Mouse (Mus musculus): Measurements from ENCODE around the gene Bcam. TPM values are rescaled to one million over a fixed set of nuclear protein-coding genes. Genes with fewer than 3 reads are reported as not detected.
A peak's percentile ranks its signal among the peaks of the same experiment; 100 is the strongest.

Bcam gene
- polyA plus RNA-seq, 1 experiment = 29.3 TPM

DNA sequence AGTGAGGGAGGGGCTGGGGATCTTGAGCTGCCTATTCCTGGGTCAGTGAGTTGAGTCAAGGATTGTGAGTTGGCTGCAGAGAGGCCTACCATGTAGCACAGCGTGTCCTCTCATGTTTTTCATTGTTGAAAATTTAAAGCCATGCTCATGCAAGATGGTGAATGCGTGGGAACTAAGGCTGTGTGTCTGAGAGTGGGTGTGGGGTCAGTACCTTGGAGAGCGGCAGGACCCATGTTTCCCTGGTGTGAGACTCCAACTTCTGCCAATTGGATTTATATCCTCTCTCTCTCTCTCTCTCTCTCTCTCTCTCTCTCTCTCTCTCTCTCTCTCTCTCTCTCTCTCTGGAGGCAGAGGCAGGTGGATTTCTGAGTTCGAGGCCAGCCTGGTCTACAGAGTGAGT, 44.3 kb downstream of the Bcam start:
- H3K27me3 ChIP-seq (ENCODE audit: control insufficient read depth, insufficient read depth, insufficient read length) = no peaks in the 10 kb centered on the region
- no peaks in the 10 kb centered on the region for H3K36me3 ChIP-seq (ENCODE audit: control insufficient read depth, insufficient read depth)
- no peaks in the 10 kb centered on the region for H3K79me2 ChIP-seq (ENCODE audit: control insufficient read depth, insufficient read depth)
- no peak overlapping the region for H3K4me2 ChIP-seq (ENCODE audit: low read depth)
- no peak overlapping the region for H3ac ChIP-seq (ENCODE audit: control insufficient read depth, insufficient read length)
- no peak overlapping the region for H3K4me3 ChIP-seq
- TF ChIP-seq REST (IDR thresholded peaks at IDR 0.05; ENCODE audit: insufficient read depth, insufficient read length) (peak; percentile 71), TCF3 (IDR thresholded peaks at IDR 0.05; ENCODE audit: insufficient read length, low read depth) (no peak), MYOG (IDR thresholded peaks at IDR 0.05; ENCODE audit: control insufficient read depth in 1 of 3, insufficient read depth in 1 of 3, insufficient read length in 2 of 3, low read depth in 2 of 3) (no peak), CEBPB (IDR thresholded peaks at IDR 0.05; ENCODE audit: insufficient read depth, poor library complexity, severe bottlenecking) (no peak), SRF (IDR thresholded peaks at IDR 0.05; ENCODE audit: control insufficient read depth, insufficient read length, low read depth) (no peak), MYOD1 (IDR thresholded peaks at IDR 0.05; ENCODE audit: control insufficient read depth in 1 of 3, insufficient read length in 2 of 3, low read depth in 2 of 3) (no peak), MAX (IDR thresholded peaks at IDR 0.05; ENCODE audit: low read depth) (no peak)

DNA sequence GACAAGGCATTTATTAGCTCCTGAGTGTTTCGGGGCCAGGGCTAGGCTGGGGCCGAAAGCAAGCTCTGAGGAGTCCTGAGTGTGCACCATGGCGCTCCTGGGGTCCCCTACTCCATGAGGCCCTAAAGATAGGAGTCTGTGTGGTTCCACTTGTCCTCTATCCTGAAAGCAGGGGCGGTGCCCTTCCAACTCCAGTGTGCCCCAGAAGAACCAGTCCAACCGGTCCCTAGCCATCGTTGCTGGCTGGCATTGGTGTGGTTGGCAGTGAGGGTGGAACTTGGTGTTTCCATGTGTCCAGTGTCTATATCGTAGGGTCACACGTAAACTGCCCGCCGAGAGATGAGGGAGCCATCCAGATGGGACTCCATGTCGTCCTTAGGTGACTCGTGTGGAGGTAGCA, 46.6 kb downstream of the Bcam start:
- H3K27me3 ChIP-seq (ENCODE audit: control insufficient read depth, insufficient read depth, insufficient read length) = no peaks in the 10 kb centered on the region
- no peak for TF ChIP-seq CEBPB (IDR thresholded peaks at IDR 0.05; ENCODE audit: insufficient read depth, poor library complexity, severe bottlenecking)
- TF ChIP-seq E2F4 (IDR thresholded peaks at IDR 0.05; ENCODE audit: insufficient read depth) = no peak
- no peak for TF ChIP-seq MAX (IDR thresholded peaks at IDR 0.05; ENCODE audit: low read depth)
- TF ChIP-seq REST (IDR thresholded peaks at IDR 0.05; ENCODE audit: insufficient read depth, insufficient read length) = no peak
- TF ChIP-seq SRF (IDR thresholded peaks at IDR 0.05; ENCODE audit: control insufficient read depth, insufficient read length, low read depth) = no peak
- TF ChIP-seq MYOG (IDR thresholded peaks at IDR 0.05; ENCODE audit: control insufficient read depth in 1 of 3, insufficient read depth in 1 of 3, insufficient read length in 2 of 3, low read depth in 2 of 3) = no peak
- no peak for TF ChIP-seq POLR2AphosphoS2 (IDR thresholded peaks at IDR 0.05; ENCODE audit: insufficient read length, low read depth)
- no peak for TF ChIP-seq POLR2A (IDR thresholded peaks at IDR 0.05; ENCODE audit: insufficient read length, low read depth)
- no peak for TF ChIP-seq TCF12 (IDR thresholded peaks at IDR 0.05; ENCODE audit: insufficient read depth, poor library complexity, severe bottlenecking)
- no peak for TF ChIP-seq TCF3 (IDR thresholded peaks at IDR 0.05; ENCODE audit: insufficient read length, low read depth)
- no peak for TF ChIP-seq MYOD1 (IDR thresholded peaks at IDR 0.05; ENCODE audit: control insufficient read depth in 1 of 3, insufficient read length in 2 of 3, low read depth in 2 of 3)
- TF ChIP-seq USF1 (IDR thresholded peaks at IDR 0.05; ENCODE audit: low read depth) = no peak

DNA sequence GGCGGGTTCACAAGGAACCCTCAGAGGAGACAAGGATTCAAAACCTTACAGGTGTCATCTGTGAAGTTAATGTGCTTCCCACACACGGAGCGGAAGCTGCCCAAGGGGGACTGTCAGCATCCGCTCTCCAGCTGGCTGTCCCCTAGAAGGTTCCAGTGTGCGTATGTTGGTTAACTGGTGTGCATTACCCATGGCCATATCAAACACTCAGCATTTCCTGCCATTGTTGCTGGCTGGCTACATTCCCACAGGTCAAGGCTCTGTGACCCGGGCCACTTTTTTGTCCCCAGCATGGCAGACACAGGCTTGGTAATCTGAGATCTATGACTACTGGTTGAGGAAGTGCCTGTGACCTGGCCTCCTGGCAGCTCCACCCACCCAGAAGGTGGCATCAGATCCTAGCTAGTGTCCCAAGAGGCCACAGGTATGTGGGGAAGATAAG, 48.0 kb downstream of the Bcam start:
- Histone ChIP-seq H3K4me2 (ENCODE audit: low read depth) (no peak overlapping the region), H3K79me2 (ENCODE audit: control insufficient read depth, insufficient read depth) (no peaks in the 10 kb centered on the region), H3K36me3 (ENCODE audit: control insufficient read depth, insufficient read depth) (no peaks in the 10 kb centered on the region), H3K4me3 (no peak overlapping the region), H3ac (ENCODE audit: control insufficient read depth, insufficient read length) (no peak overlapping the region), H3K27me3 (ENCODE audit: control insufficient read depth, insufficient read depth, insufficient read length) (no peaks in the 10 kb centered on the region)
- TF ChIP-seq MYOG (IDR thresholded peaks at IDR 0.05; ENCODE audit: control insufficient read depth in 1 of 3, insufficient read depth in 1 of 3, insufficient read length in 2 of 3, low read depth in 2 of 3) = no peak
- TF ChIP-seq MAX (IDR thresholded peaks at IDR 0.05; ENCODE audit: low read depth) = no peak
- TF ChIP-seq TCF12 (IDR thresholded peaks at IDR 0.05; ENCODE audit: insufficient read depth, poor library complexity, severe bottlenecking) = no peak
- TF ChIP-seq POLR2AphosphoS2 (IDR thresholded peaks at IDR 0.05; ENCODE audit: insufficient read length, low read depth) = no peak
- TF ChIP-seq E2F4 (IDR thresholded peaks at IDR 0.05; ENCODE audit: insufficient read depth) = no peak
- TF ChIP-seq CEBPB (IDR thresholded peaks at IDR 0.05; ENCODE audit: insufficient read depth, poor library complexity, severe bottlenecking) = no peak
- no peak for TF ChIP-seq REST (IDR thresholded peaks at IDR 0.05; ENCODE audit: insufficient read depth, insufficient read length)
- TF ChIP-seq USF1 (IDR thresholded peaks at IDR 0.05; ENCODE audit: low read depth) = no peak
- no peak for TF ChIP-seq POLR2A (IDR thresholded peaks at IDR 0.05; ENCODE audit: insufficient read length, low read depth)
- TF ChIP-seq TCF3 (IDR thresholded peaks at IDR 0.05; ENCODE audit: insufficient read length, low read depth) = no peak
- no peak for TF ChIP-seq SRF (IDR thresholded peaks at IDR 0.05; ENCODE audit: control insufficient read depth, insufficient read length, low read depth)
- no peak for TF ChIP-seq MYOD1 (IDR thresholded peaks at IDR 0.05; ENCODE audit: control insufficient read depth in 1 of 3, insufficient read length in 2 of 3, low read depth in 2 of 3)

More for the DNA sequence above, 46.6 kb downstream of the Bcam start:
- no peaks in the 10 kb centered on the region for H3K36me3 ChIP-seq (ENCODE audit: control insufficient read depth, insufficient read depth)
- H3K4me3 ChIP-seq = no peak overlapping the region
- no peaks in the 10 kb centered on the region for H3K79me2 ChIP-seq (ENCODE audit: control insufficient read depth, insufficient read depth)
- H3ac ChIP-seq (ENCODE audit: control insufficient read depth, insufficient read length) = no peak overlapping the region
- H3K4me2 ChIP-seq (ENCODE audit: low read depth) = no peak overlapping the region

DNA sequence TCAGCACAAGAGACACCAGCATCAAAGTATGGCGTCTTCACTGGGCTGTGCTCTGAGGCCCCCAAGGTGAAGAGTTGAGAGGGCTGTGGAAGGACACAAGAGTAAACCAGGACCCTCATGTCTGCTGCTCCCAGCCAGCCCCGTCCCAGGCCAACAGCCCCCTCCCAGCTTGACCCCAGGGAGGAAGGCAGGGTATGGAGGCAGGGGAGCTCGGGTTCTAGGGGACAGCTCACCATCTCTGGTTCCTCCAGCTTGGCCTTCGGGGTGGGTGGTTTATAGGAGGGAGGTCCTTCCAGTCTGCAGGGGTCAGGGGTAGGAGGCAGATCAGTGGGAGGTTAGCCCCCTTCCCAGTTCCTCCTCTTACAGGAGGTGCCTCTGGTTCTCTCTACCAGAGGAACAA, 51.6 kb downstream of the Bcam start:
- no peak overlapping the region for H3K4me3 ChIP-seq
- no peaks in the 10 kb centered on the region for H3K36me3 ChIP-seq (ENCODE audit: control insufficient read depth, insufficient read depth)
- H3ac ChIP-seq (ENCODE audit: control insufficient read depth, insufficient read length) = no peak overlapping the region
- TF ChIP-seq POLR2AphosphoS2 (IDR thresholded peaks at IDR 0.05; ENCODE audit: insufficient read length, low read depth) (no peak), USF1 (IDR thresholded peaks at IDR 0.05; ENCODE audit: low read depth) (no peak), TCF12 (IDR thresholded peaks at IDR 0.05; ENCODE audit: insufficient read depth, poor library complexity, severe bottlenecking) (no peak), TCF3 (IDR thresholded peaks at IDR 0.05; ENCODE audit: insufficient read length, low read depth) (no peak), MYOD1 (IDR thresholded peaks at IDR 0.05; ENCODE audit: control insufficient read depth in 1 of 3, insufficient read length in 2 of 3, low read depth in 2 of 3) (no peak), CEBPB (IDR thresholded peaks at IDR 0.05; ENCODE audit: insufficient read depth, poor library complexity, severe bottlenecking) (no peak), SRF (IDR thresholded peaks at IDR 0.05; ENCODE audit: control insufficient read depth, insufficient read length, low read depth) (no peak), E2F4 (IDR thresholded peaks at IDR 0.05; ENCODE audit: insufficient read depth) (no peak), REST (IDR thresholded peaks at IDR 0.05; ENCODE audit: insufficient read depth, insufficient read length) (no peak), MAX (IDR thresholded peaks at IDR 0.05; ENCODE audit: low read depth) (no peak), POLR2A (IDR thresholded peaks at IDR 0.05; ENCODE audit: insufficient read length, low read depth) (no peak), MYOG (IDR thresholded peaks at IDR 0.05; ENCODE audit: control insufficient read depth in 1 of 3, insufficient read depth in 1 of 3, insufficient read length in 2 of 3, low read depth in 2 of 3) (no peak)
- no peaks in the 10 kb centered on the region for H3K27me3 ChIP-seq (ENCODE audit: control insufficient read depth, insufficient read depth, insufficient read length)
- H3K79me2 ChIP-seq (ENCODE audit: control insufficient read depth, insufficient read depth) = peaks cover 8% of the 10 kb centered on the region
- no peak overlapping the region for H3K4me2 ChIP-seq (ENCODE audit: low read depth)
